Mouse (Mus musculus): ENCODE measurements around the gene Mtcl1. TPM values are rescaled to one million over a fixed set of nuclear protein-coding genes. Genes with fewer than 3 reads are reported as not detected.

Gene Mtcl1
- total RNA-seq, 2 experiments from 2014 or later: 103 to 122 TPM

DNA sequence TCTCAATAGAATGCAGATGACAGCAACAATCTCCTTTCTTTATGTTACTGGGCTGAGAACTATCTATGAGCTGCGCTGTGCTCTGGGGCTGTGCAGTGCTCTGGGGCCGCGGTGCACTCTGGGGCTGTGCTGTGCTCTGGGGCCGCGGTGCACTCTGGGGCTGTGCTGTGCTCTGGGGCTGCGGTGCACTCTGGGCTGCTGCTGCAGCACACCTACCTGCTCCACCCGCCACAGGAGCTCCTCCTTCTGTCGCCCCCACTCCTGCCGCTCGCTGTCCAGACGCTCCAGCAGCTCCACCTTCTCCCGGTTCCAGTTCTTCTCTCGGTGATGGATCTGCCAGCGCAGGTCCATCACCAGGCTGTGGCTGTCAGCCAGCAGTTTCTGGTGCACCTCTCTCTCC is 95.6 kb downstream of the Mtcl1 start:
- intact Hi-C loops (cut with DNase I): loop anchor here (5.0 kb wide), 2 partner anchors 87 to 93 kb away; partner anchors contain the start of gene Mtcl1
- no peak for DNase-seq (ENCODE audit: extremely low spot score in 1 of 2, low spot score in 2 of 2)
- no peak for TF ChIP-seq CTCF (IDR thresholded peaks at IDR 0.05)

DNA sequence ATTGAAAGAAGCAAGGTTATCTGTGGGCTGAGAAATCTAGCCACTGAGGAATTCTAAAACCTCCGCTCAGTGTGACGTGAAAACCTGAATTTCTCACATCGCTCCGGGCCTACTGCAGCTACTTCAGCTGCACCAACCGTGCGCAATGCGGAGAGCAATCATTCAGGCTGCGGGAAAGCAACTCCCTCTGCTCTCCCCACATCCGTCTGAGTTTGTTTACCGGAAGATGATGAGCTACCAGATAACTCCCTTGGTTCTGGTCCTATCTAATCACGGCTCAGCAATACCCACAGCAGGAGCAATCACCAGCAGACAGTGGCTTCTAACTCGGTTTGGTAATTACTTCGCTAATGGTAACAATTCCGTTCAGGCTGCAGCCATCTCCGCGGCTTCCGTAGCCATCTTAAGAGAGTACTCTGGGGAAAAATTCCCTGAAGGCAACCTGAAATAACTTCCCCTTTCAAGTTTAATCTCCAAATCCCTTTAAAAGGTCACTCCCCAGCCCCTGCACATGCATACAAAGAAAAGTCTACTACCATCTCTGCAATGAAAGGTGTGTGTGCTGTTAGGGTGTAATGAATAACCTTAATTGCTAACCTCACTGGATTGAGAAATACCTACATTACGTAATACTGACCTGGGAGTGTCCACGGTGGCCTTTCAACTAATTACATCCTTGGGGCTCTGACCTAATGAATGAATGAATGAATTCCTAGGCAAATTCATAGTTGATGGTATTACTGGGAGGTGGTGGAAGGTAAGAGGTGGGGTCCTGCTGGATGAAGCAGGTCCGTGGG is 96.5 kb downstream of the Mtcl1 start:
- intact Hi-C loops (cut with DNase I): loop anchor here (5.0 kb wide), 2 partner anchors 86 to 94 kb away; partner anchors contain the start of gene Mtcl1
- DNase-seq (ENCODE audit: extremely low spot score in 1 of 2, low spot score in 2 of 2): no peak
- Histone ChIP-seq H3K4me3 (no peak overlapping the region), H3K27ac (peak overlapping the region; percentile 86)
- no peak for TF ChIP-seq CTCF (IDR thresholded peaks at IDR 0.05)

More for the DNA sequence above, 95.6 kb downstream of the Mtcl1 start:
- H3K4me3 ChIP-seq: no peak overlapping the region
- H3K27ac ChIP-seq: peak overlapping the region; percentile 86

DNA sequence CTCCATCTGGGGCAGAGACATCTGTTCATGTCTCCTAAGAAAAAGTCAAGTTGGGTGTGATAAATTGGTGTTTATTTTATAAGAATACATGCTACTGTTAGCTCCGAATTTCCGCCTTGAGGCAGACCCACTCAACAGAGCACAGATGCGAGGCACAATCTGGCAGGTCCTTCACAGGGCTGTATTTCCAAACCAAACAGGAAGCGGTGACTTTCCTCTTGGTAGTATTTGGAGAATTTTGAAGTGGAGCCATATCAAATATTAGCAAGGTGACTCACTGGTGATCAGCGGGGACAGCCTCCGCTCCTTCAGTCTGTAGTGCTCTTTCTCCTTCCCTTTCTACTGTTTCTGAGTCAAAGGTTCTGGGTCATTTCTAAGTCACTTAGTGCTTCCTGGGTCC is 97.3 kb downstream of the Mtcl1 start:
- no peak overlapping the region for H3K4me3 ChIP-seq
- intact Hi-C loops (cut with DNase I): loop anchor here (5.0 kb wide), 2 partner anchors 85 to 95 kb away; partner anchors contain the start of gene Mtcl1
- H3K27ac ChIP-seq: peak overlapping the region; percentile 86
- no peak for TF ChIP-seq CTCF (IDR thresholded peaks at IDR 0.05)
- DNase-seq (ENCODE audit: extremely low spot score in 1 of 2, low spot score in 2 of 2): no peak

DNA sequence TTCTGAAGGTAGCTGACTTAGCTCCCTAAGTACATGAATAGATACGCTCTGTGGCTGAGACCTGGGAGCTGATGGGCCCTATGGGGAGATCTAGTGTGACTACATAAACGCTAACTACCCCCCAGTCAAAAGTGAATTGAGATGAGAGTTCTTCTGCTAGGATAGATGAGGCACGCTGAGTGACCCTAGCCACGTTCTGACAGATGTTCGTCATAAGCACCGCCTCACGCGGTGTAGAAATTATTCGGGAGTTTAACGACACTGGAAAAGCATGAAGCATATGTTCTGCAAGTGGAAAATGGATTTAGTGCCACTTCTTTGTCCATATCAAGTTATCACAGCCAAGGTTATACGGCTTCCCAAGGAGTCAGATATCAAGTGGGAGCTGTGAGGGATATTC is 98.9 kb downstream of the Mtcl1 start:
- intact Hi-C loops (cut with DNase I): loop anchor here (2.0 to 5.0 kb wide), 3 partner anchors 83 to 116 kb away; partner anchors contain the start of gene Mtcl1
- Histone ChIP-seq H3K27ac (peak overlapping the region; percentile 86), H3K4me3 (no peak overlapping the region)
- no peak for TF ChIP-seq CTCF (IDR thresholded peaks at IDR 0.05)
- no peak for DNase-seq (ENCODE audit: extremely low spot score in 1 of 2, low spot score in 2 of 2)

DNA sequence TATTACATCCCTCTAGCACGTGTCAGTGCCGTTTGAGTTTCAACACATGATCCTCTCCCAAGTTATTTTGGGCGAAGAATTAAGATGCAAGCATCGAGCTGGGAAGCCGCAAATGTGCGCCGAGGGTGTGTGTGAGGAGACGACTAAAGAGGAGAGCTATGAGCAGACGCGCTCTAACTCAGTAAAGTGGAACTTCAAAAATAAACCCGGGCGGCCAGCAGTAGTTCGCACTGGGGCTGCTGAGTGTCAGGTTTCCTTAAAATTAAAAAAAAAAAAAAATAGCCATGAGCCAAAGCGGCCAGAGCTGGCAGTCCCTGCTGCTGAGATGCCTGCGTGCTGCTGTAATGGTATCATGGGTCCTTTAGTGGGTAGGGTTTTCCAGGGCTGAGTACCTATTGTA is 99.4 kb downstream of the Mtcl1 start:
- Histone ChIP-seq H3K27ac (peak overlapping the region; percentile 86), H3K4me3 (no peak overlapping the region)
- TF ChIP-seq CTCF (IDR thresholded peaks at IDR 0.05): no peak
- DNase-seq (ENCODE audit: extremely low spot score in 1 of 2, low spot score in 2 of 2): peak; percentile 68 to 70
- intact Hi-C loops (cut with DNase I): loop anchor here (2.0 to 5.0 kb wide), 3 partner anchors 83 to 115 kb away; partner anchors contain the start of gene Mtcl1

DNA sequence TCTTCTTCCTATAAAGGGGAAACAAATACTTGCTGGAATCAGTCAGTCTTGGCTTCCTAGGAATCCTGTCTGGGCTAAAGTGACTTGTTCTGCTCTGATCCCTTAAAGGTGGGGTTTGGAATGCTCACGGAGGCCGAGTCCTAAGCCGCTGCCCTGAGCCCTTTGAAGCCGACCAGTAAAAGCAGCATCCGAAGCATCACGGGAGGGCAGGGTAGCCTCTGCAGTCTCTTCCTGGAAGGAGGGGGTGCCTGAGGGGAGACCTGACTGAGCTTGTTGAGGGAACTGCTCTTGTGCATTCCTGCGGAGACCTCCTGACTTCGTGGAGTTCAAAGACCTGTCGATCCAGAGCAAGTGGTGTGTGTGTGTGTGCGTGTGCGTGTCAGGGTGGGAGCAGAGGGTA is 103.2 kb downstream of the Mtcl1 start:
- H3K27ac ChIP-seq: no peak overlapping the region
- no peak for TF ChIP-seq CTCF (IDR thresholded peaks at IDR 0.05)

DNA sequence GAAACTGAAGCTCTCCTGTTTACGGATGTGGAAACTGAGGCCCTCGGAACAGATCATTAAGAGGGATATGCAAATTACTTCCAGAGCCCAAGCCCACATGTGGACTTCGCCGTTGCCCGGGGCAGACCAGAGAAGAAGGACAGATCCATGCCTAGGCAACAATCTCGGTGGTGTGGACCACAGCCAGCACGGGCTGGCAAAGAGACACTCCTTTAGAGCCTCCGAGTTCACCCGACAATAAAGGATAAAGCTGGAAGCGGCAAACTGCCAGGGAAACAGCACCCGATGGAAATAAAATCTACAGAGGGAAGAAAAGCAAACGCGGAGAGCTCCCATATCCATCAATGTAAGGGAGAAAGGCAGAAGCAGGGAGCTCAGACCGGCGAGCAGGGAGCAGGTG is 103.9 kb downstream of the Mtcl1 start:
- Histone ChIP-seq H3K27ac (peak overlapping the region; percentile 30; the same call in 1 of the 2 replicates), H3K4me3 (no peak overlapping the region)
- no peak for DNase-seq (ENCODE audit: extremely low spot score in 1 of 2, low spot score in 2 of 2)
- no peak for TF ChIP-seq CTCF (IDR thresholded peaks at IDR 0.05)
- intact Hi-C loops (cut with DNase I): no loop called here

More for the DNA sequence above, 103.2 kb downstream of the Mtcl1 start:
- DNase-seq (ENCODE audit: extremely low spot score in 1 of 2, low spot score in 2 of 2): no peak
- intact Hi-C loops (cut with DNase I): no loop called here
- H3K4me3 ChIP-seq: no peak overlapping the region

DNA sequence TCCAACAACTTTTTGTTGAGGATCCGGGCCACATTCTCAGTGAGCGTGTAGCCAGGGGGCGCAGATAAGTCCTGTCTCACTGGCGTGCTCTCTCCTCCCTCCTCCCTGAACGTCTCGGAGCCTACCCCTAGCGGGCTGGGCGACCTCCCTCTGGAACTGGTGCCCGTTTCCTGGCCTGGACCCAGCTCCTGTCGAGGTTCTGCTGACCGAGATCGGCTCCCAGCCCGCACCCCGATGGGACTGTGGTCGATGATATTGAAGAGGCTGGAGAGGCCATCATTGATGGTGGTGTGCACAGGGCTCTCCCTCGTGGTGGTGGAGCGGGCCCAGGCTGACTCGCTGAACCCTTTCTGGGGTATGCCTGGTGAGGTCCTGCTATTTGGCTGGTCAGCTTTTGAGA is 106.6 kb downstream of the Mtcl1 start:
- Histone ChIP-seq H3K4me3 (no peak overlapping the region), H3K27ac (no peak overlapping the region)
- intact Hi-C loops (cut with DNase I): no loop called here
- no peak for DNase-seq (ENCODE audit: extremely low spot score in 1 of 2, low spot score in 2 of 2)
- no peak for TF ChIP-seq CTCF (IDR thresholded peaks at IDR 0.05)

DNA sequence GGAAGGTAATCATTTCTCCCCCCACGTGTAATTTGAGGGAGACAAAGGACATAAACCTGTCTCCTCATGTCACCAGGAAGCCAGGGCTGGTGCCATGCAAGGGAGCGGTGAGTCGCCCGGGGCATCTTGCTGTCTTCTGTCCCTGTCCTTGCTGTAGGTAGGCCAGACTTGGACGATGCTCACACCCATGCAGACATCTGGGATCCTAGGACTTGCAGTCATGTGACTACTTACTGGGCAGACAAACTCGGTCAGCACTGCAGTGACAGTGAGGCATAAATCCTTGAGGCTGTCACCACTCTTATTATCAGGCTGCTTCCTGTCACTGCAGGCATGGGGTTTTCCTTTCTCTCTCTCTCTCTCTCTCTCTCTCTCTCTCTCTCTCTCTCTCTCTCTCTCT is 107.9 kb downstream of the Mtcl1 start:
- TF ChIP-seq CTCF (IDR thresholded peaks at IDR 0.05): no peak
- intact Hi-C loops (cut with DNase I): no loop called here
- H3K4me3 ChIP-seq: no peak overlapping the region
- H3K27ac ChIP-seq: no peak overlapping the region
- DNase-seq (ENCODE audit: extremely low spot score in 1 of 2, low spot score in 2 of 2): no peak

DNA sequence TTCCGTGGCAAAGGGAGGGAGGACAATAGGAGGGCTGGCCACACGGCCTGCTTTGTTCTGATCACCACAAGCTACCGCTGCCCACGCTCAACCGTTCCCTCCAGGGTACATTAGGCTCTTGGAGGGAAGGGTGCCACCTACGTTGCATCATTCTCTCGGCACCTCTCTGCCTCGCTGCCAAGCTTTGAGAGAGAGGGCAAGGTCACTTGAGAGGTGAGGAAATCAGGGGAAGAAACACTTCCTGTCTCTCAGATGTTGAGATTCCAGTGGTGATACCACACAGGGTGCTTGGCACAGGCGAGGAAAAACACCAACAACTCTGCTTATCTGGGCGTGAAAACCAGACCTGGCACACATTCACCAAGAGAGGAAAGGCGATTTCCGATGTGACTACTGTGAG is 108.8 kb downstream of the Mtcl1 start:
- no peak for DNase-seq (ENCODE audit: extremely low spot score in 1 of 2, low spot score in 2 of 2)
- Histone ChIP-seq H3K4me3 (no peak overlapping the region), H3K27ac (no peak overlapping the region)
- no peak for TF ChIP-seq CTCF (IDR thresholded peaks at IDR 0.05)
- intact Hi-C loops (cut with DNase I): no loop called here

DNA sequence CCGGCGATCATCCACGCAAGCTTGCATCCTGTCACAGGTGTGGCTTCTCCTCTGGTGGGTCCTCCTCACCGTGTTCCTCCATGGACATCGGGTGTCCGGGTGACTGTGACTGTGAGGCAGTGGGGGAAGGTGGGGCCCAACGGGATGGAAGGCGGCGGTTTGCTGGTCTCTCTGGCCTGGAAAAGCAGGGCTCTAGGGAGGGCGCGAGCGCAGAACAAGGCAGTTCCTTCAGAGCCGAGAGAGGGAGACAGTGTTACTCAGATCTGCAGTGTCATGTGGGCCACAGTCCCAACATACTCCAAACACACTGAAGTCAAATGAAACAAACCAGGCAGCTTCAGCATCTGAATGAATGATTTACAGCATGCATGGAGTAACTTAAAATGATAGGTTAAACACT is 111.6 kb downstream of the Mtcl1 start:
- DNase-seq (ENCODE audit: extremely low spot score in 1 of 2, low spot score in 2 of 2): no peak
- TF ChIP-seq CTCF (IDR thresholded peaks at IDR 0.05): no peak; the same call in 1 of the 2 replicates
- no peak overlapping the region for H3K4me3 ChIP-seq
- peak overlapping the region; percentile 12; the same call in 1 of the 2 replicates for H3K27ac ChIP-seq
- intact Hi-C loops (cut with DNase I): no loop called here

DNA sequence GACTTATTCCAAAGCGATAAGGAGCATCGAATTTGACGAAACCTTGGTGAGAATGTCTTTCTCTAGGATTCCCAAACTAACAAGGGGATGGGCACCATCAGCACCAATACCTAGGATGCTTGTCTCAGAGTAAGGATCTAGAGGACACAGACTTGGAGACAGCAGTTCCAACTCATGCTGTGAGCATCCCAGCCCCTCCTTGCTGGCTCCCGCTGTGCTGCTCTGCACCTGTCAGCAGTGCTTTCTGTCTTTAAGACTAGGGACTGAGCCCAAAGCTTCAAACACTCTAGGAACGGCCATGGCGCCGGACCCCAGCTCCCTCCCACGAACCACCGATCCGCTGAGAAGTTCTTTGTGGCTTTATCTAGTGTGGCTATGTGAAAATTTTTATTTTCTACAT is 114.0 kb downstream of the Mtcl1 start:
- TF ChIP-seq CTCF (IDR thresholded peaks at IDR 0.05): no peak
- Histone ChIP-seq H3K27ac (no peak overlapping the region), H3K4me3 (no peak overlapping the region)
- DNase-seq (ENCODE audit: extremely low spot score in 1 of 2, low spot score in 2 of 2): no peak
- intact Hi-C loops (cut with DNase I): no loop called here

All from left cerebral cortex, adult 2 months (tissue).